Mouse (Mus musculus): ENCODE results near the gene Nfib.
A peak's percentile ranks its signal among the peaks of the same experiment; 100 is the strongest.

Nfib gene

GRCm38 (mm10) chr4:82509166-82509767, 196.3 kb downstream of the Nfib start:
- no peak for DNase-seq

GRCm38 (mm10) chr4:82508281-82508687, 197.3 kb downstream of the Nfib start:
- DNase-seq: no peak

GRCm38 (mm10) chr4:82507541-82508280, 197.8 kb downstream of the Nfib start:
- peak; percentile 42 for DNase-seq

- peak; percentile 44 for DNase-seq
Measured at GRCm38 (mm10) chr4:82506731-82507331, 198.7 kb downstream of the Nfib start.

GRCm38 (mm10) chr4:82506081-82506730, 199.3 kb downstream of the Nfib start:
- DNase-seq: peak; percentile 90

GRCm38 (mm10) chr4:82505121-82506031, 200.2 kb downstream of the Nfib start:
- peak; percentile 84 for DNase-seq

- DNase-seq: peak; percentile 41
Measured at GRCm38 (mm10) chr4:82504284-82505120, 201.0 kb downstream of the Nfib start.

GRCm38 (mm10) chr4:82504015-82504283, 201.6 kb downstream of the Nfib start:
- DNase-seq: no peak

GRCm38 (mm10) chr4:82503274-82504014, 202.1 kb downstream of the Nfib start:
- no peak for DNase-seq

GRCm38 (mm10) chr4:82502611-82503010, 202.9 kb downstream of the Nfib start:
- no peak for DNase-seq

- DNase-seq: no peak
Measured at GRCm38 (mm10) chr4:82502012-82502411, 203.5 kb downstream of the Nfib start.

- no peak for DNase-seq
Measured at GRCm38 (mm10) chr4:82500578-82501098, 204.9 kb downstream of the Nfib start.

- DNase-seq: no peak
Measured at GRCm38 (mm10) chr4:82499725-82500577, 205.6 kb downstream of the Nfib start.

GRCm38 (mm10) chr4:82499238-82499637, 206.3 kb downstream of the Nfib start:
- DNase-seq: peak; percentile 40

GRCm38 (mm10) chr4:82497671-82498631, 207.6 kb downstream of the Nfib start:
- DNase-seq: peak; percentile 41

GRCm38 (mm10) chr4:82497141-82497566, 208.4 kb downstream of the Nfib start:
- DNase-seq: no peak

- DNase-seq: no peak
Measured at GRCm38 (mm10) chr4:82496383-82496782, 209.2 kb downstream of the Nfib start.

GRCm38 (mm10) chr4:82495605-82496004, 209.9 kb downstream of the Nfib start:
- no peak for DNase-seq
